Comparison of ENCODE assay signal across 19 mouse cellular contexts in genomic region chr11:95001584-95002347, GRCm38 (mm10). TPM values are rescaled to one million over a fixed set of nuclear protein-coding genes. Genes with fewer than 3 reads are reported as not detected.
DNase-seq lines count a peak whose midpoint lies in the region; ATAC-seq and TF ChIP-seq lines count a peak whose summit lies in the region.
"Had no signal": no experiment of that assay in that cellular context is flagged by ENCODE, and none has a peak within 500 bp of the region (broad histone marks: within the 10 kb centered on the region; RNA-seq: fewer than 3 reads in every experiment).

No protein-coding gene starts in this region.

- peaks cover 49% of the 10 kb centered on the region for H3K4me1 ChIP-seq in kidney, embryonic 15.5 days
- H3K4me1 ChIP-seq in liver, embryonic 16.5 days (ENCODE audit: control insufficient read depth, low read depth, low read length) = peaks cover 70% of the 10 kb centered on the region

- H3K4me2 ChIP-seq in kidney, embryonic 15.5 days = no peak overlapping the region
- H3K4me2 ChIP-seq in liver, embryonic 16.5 days (ENCODE audit: low read depth, low read length) = no peak overlapping the region

- ATAC-seq in kidney, embryonic 15.5 days (replicated peaks; ENCODE audit: low FRiP score) = no peak
- ATAC-seq in liver, embryonic 16.5 days (ENCODE audit: low read depth) = no peak

- no peaks in the 10 kb centered on the region for H3K9me3 ChIP-seq in kidney, embryonic 15.5 days (replicated peaks)
- no peaks in the 10 kb centered on the region for H3K9me3 ChIP-seq in liver, embryonic 16.5 days (replicated peaks; ENCODE audit: control insufficient read depth, low read length)
- H3K9me3 ChIP-seq: embryonic facial prominence, embryonic 12.5 days; heart, embryonic 15.5 days; limb, embryonic 13.5 days; neural tube, embryonic 13.5 days had no signal

- H3K36me3 ChIP-seq in kidney, embryonic 15.5 days = peaks cover 91% of the 10 kb centered on the region
- peaks cover 38% of the 10 kb centered on the region for H3K36me3 ChIP-seq in liver, embryonic 16.5 days (ENCODE audit: control insufficient read depth, insufficient read depth)

- peak; percentile 15 for DNase-seq in gastrocnemius, adult 2 months
- DNase-seq in gastrocnemius, adult 8-10 months (ENCODE audit: low spot score in 2 of 2) = no peak
- DNase-seq in kidney, postnatal 36 days = no peak
- DNase-seq in ovary, postnatal 36 days (ENCODE audit: low spot score) = peak; percentile 3
- no peak for DNase-seq in ovary, postnatal 14 days (ENCODE audit: low spot score)
- no peak for DNase-seq in left cerebral cortex, adult 2 months (ENCODE audit: extremely low spot score in 1 of 2, low spot score in 2 of 2)

- intact Hi-C loops in gastrocnemius, adult 2 months (cut with DNase I) = loop anchor here (1.0 to 2.0 kb wide), 2 partner anchors 22 to 63 kb away; no protein-coding TSS in a partner anchor
- intact Hi-C loops in left cerebral cortex, adult 2 months (cut with DNase I) = loop anchor here (1.0 kb wide), 1 partner anchor 22 kb away; no protein-coding TSS in a partner anchor

- 89% methylated on average over 21 of the region's 21 CpGs for WGBS in kidney, embryonic 15.5 days
- 83% methylated on average over 21 of the region's 21 CpGs for WGBS in liver, embryonic 16.5 days (ENCODE audit: insufficient replicate concordance)

- H3K9ac ChIP-seq in kidney, embryonic 15.5 days = no peak overlapping the region
- no peak overlapping the region for H3K9ac ChIP-seq in liver, embryonic 16.5 days (ENCODE audit: low read depth, low read length)
- H3K9ac ChIP-seq: embryonic facial prominence, embryonic 12.5 days; heart, embryonic 15.5 days had no signal

- no peak for TF ChIP-seq CTCF in gastrocnemius, adult 2 months (IDR thresholded peaks at IDR 0.05)
- no peak for TF ChIP-seq CTCF in left cerebral cortex, adult 2 months (IDR thresholded peaks at IDR 0.05)

- H3K27me3 ChIP-seq in kidney, embryonic 15.5 days = no peaks in the 10 kb centered on the region
- no peaks in the 10 kb centered on the region for H3K27me3 ChIP-seq in liver, embryonic 16.5 days (ENCODE audit: control insufficient read depth, insufficient read depth, low read depth, low read length)
- H3K27me3 ChIP-seq: embryonic facial prominence, embryonic 12.5 days; heart, embryonic 15.5 days; limb, embryonic 13.5 days; neural tube, embryonic 13.5 days had no signal

- no peak overlapping the region for H3K4me3 ChIP-seq in gastrocnemius, adult 2 months
- no peak overlapping the region for H3K4me3 ChIP-seq in kidney, embryonic 15.5 days (replicated peaks)
- H3K4me3 ChIP-seq in liver, embryonic 16.5 days (ENCODE audit: low read depth, low read length) = no peak overlapping the region
- no peak overlapping the region for H3K4me3 ChIP-seq in left cerebral cortex, adult 2 months
- H3K4me3 ChIP-seq: embryonic facial prominence, embryonic 12.5 days; heart, embryonic 15.5 days; limb, embryonic 13.5 days; neural tube, embryonic 13.5 days had no signal

- peak overlapping the region; percentile 93 for H3K27ac ChIP-seq in gastrocnemius, adult 2 months
- H3K27ac ChIP-seq in kidney, embryonic 15.5 days = peak overlapping the region; percentile 85
- peak overlapping the region; percentile 18; the same call in 1 of the 2 replicates for H3K27ac ChIP-seq in liver, embryonic 16.5 days (ENCODE audit: low read length)
- no peak overlapping the region for H3K27ac ChIP-seq in left cerebral cortex, adult 2 months

RNA-seq across cellular contexts. Expression of gene Samd14, which starts 7.9 kb away (rescaled TPM):
- under 1 TPM; 0.28 to 0.42 TPM for total RNA-seq in gastrocnemius, adult 2 months (2021)
- under 1 TPM; 0.24 to 0.62 (median 0.45) TPM for total RNA-seq in gastrocnemius, adult 8-10 months (2022)
- 16.9 and 21.2 TPM in 2 replicates for polyA plus RNA-seq in kidney, embryonic 15.5 days (2015; fragmentation: Nextera tagmentation; extraction: Ambion mirVana)
- polyA plus RNA-seq in liver, embryonic 16.5 days (2015; fragmentation: Nextera tagmentation; extraction: Ambion mirVana) = 27.2 and 34.7 TPM in 2 replicates
- total RNA-seq in left cerebral cortex, adult 2 months (2021) = 10 to 100 TPM; 25.1 to 30.1 TPM

RNA-seq across cellular contexts. Expression of gene Ppp1r9b, which starts 10.9 kb away (rescaled TPM):
- 10 to 100 TPM; 18.3 to 25.7 TPM for total RNA-seq in gastrocnemius, adult 2 months (2021)
- total RNA-seq in gastrocnemius, adult 8-10 months (2022) = 10 to 100 TPM; 15.8 to 23.9 (median 19.4) TPM
- 10.0 and 10.6 TPM in 2 replicates for polyA plus RNA-seq in kidney, embryonic 15.5 days (2015; fragmentation: Nextera tagmentation; extraction: Ambion mirVana)
- polyA plus RNA-seq in liver, embryonic 16.5 days (2015; fragmentation: Nextera tagmentation; extraction: Ambion mirVana) = 7.1 and 7.6 TPM in 2 replicates
- total RNA-seq in left cerebral cortex, adult 2 months (2021) = 100 to 1,000 TPM; 709 to 735 TPM

RNA-seq across cellular contexts. Expression of gene Sgca, which starts 25.6 kb away (rescaled TPM):
- total RNA-seq in gastrocnemius, adult 2 months (2021) = 100 to 1,000 TPM; 252 to 278 TPM
- 100 to 1,000 TPM; 272 to 306 (median 288) TPM for total RNA-seq in gastrocnemius, adult 8-10 months (2022)
- polyA plus RNA-seq in kidney, embryonic 15.5 days (2015; fragmentation: Nextera tagmentation; extraction: Ambion mirVana) = 1.2 and 1.7 TPM in 2 replicates
- polyA plus RNA-seq in liver, embryonic 16.5 days (2015; fragmentation: Nextera tagmentation; extraction: Ambion mirVana) = 0.86 and 0.96 TPM in 2 replicates
- total RNA-seq in left cerebral cortex, adult 2 months (2021) = under 1 TPM in 1 of 2 experiments, not detected in 1; 0.35 TPM
- total RNA-seq: common myeloid progenitor, adult 5-6 weeks; ES-E14 had no signal
- polyA plus RNA-seq: neural tube, embryonic 13.5 days had no signal

RNA-seq across cellular contexts. Expression of gene Hils1, which starts 34.4 kb away (rescaled TPM):
- not detected for total RNA-seq in gastrocnemius, adult 2 months (2021)
- not detected for total RNA-seq in gastrocnemius, adult 8-10 months (2022)
- polyA plus RNA-seq in kidney, embryonic 15.5 days (2015; fragmentation: Nextera tagmentation; extraction: Ambion mirVana) = not detected in 2 replicates
- not detected in 2 replicates for polyA plus RNA-seq in liver, embryonic 16.5 days (2015; fragmentation: Nextera tagmentation; extraction: Ambion mirVana)
- total RNA-seq in left cerebral cortex, adult 2 months (2021) = not detected
- total RNA-seq: adrenal gland, adult 18-20 months; common myeloid progenitor, adult 5-6 weeks; ES-E14; gastrocnemius, postnatal 36 days; layer of hippocampus, postnatal 10 days; left cerebral cortex, postnatal 10 days had no signal
- polyA plus RNA-seq: embryonic facial prominence, embryonic 12.5 days; limb, embryonic 13.5 days; lung, embryonic 16.5 days; neural tube, embryonic 13.5 days had no signal

RNA-seq across cellular contexts. Expression of gene Pdk2, which starts 39.4 kb away (rescaled TPM):
- total RNA-seq in gastrocnemius, adult 2 months (2021) = 100 to 1,000 TPM; 471 to 485 TPM
- total RNA-seq in gastrocnemius, adult 8-10 months (2022) = 100 to 1,000 TPM; 484 to 519 (median 495) TPM
- polyA plus RNA-seq in kidney, embryonic 15.5 days (2015; fragmentation: Nextera tagmentation; extraction: Ambion mirVana) = 49.4 and 56.2 TPM in 2 replicates
- polyA plus RNA-seq in liver, embryonic 16.5 days (2015; fragmentation: Nextera tagmentation; extraction: Ambion mirVana) = 10.7 and 13.9 TPM in 2 replicates
- 100 to 1,000 TPM; 109 to 112 TPM for total RNA-seq in left cerebral cortex, adult 2 months (2021)

Comparison
In these comparisons a context has a peak if more than half of its experiments do, and no peak if none do; other contexts are left out.
1. DNase-seq: peak in gastrocnemius, adult 2 months (single experiment) and ovary, postnatal 36 days (single experiment); none in gastrocnemius, adult 8-10 months (0 of 2), kidney, postnatal 36 days (0 of 2), ovary, postnatal 14 days (single experiment) and left cerebral cortex, adult 2 months (0 of 2).
2. RNA of gene Samd14, which starts 7.9 kb away (total RNA-seq): 25.1 to 30.1 TPM in left cerebral cortex, adult 2 months; 0.24 to 0.62 TPM in gastrocnemius, adult 8-10 months and 0.28 to 0.42 TPM in gastrocnemius, adult 2 months; every median in the first group is over 10 times any median in the second.
3. RNA of gene Ppp1r9b, which starts 10.9 kb away (total RNA-seq): 709 to 735 TPM in left cerebral cortex, adult 2 months; 18.3 to 25.7 TPM in gastrocnemius, adult 2 months and 15.8 to 23.9 TPM in gastrocnemius, adult 8-10 months; every median in the first group is over 10 times any median in the second.
4. RNA of gene Sgca, which starts 25.6 kb away (total RNA-seq): 272 to 306 TPM in gastrocnemius, adult 8-10 months and 252 to 278 TPM in gastrocnemius, adult 2 months; 0.35 TPM in left cerebral cortex, adult 2 months; every median in the first group is over 100 times any median in the second.